Mouse (Mus musculus): ENCODE results near the gene Myl6.
A peak's percentile ranks its signal among the peaks of the same experiment; 100 is the strongest.

DNA sequence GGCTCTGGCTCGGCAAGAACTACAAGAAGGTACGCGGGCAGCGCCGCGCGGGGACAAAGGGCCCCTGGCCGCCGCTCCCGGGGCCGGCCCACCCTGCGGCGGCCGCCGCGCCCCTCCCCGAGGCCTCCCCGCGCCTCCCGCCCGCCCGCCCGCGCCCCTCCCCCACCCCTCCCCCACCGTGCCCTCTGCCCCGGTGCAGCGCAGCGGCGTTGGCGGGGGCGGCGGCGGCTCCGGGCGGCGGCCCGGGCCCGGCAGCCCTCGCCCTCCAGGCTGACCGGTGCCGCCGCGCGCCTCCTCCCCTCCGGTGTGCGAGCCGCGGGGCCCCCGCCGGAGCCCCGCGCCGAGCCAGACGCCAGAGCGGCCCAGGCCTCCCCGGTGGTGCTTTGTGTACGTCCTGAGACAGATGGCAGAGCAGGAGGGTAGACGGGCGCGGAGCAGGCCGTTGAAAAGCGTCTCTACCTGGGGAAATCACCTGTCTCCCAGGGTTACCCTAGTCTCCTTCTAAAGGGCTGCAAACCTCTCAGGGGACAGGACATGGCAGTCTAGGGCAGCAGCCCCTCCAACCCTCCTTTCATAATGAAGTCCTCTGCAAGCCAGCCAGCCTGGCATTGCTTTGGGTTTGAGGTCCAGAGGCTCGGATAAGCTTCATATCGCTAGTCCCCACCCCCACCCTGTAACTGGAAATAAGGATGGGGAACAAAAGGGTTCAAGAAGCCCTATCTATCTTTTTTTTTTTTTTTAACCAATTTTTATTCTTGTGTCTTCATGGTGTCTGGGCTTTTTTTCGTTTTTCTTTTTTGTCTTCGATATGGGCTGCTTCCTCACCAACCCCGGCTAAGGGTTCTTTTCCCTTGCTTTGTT lies 34.3 kb downstream of the Myl6 start:
- TF ChIP-seq POLR2A (IDR thresholded peaks at IDR 0.05; ENCODE audit: low read depth, low read length): peak; percentile 14
- no peak for TF ChIP-seq CTCF (conservative IDR thresholded peaks at IDR 0.05; ENCODE audit: insufficient read depth, insufficient read length, low read depth, low read length)

Measured in kidney, adult 2 months (tissue).